Mouse (Mus musculus) left cerebral cortex, adult 8-10 months (tissue): ENCODE results near the gene Arhgap6. TPM values are rescaled to one million over a fixed set of nuclear protein-coding genes. Genes with fewer than 3 reads are reported as not detected.

ENCODE experiments used
- DNase-seq, 2 experiments: peaks; one replicate each; pipeline ENCODE4 v3.0.0; 2022; ENCODE audit warnings: low spot score in 2 of 2
- total RNA-seq, 4 experiments: library from RNA; stranded (reverse); gene quantifications; 2 replicates each; pipeline ENCODE4 v1.2.4; 2022

The Arhgap6 gene
- 10 to 100 TPM in 3 of 4 experiments, 1 to 10 TPM in 1; 9.2 to 11.1 (median 10.8) TPM for total RNA-seq

DNA sequence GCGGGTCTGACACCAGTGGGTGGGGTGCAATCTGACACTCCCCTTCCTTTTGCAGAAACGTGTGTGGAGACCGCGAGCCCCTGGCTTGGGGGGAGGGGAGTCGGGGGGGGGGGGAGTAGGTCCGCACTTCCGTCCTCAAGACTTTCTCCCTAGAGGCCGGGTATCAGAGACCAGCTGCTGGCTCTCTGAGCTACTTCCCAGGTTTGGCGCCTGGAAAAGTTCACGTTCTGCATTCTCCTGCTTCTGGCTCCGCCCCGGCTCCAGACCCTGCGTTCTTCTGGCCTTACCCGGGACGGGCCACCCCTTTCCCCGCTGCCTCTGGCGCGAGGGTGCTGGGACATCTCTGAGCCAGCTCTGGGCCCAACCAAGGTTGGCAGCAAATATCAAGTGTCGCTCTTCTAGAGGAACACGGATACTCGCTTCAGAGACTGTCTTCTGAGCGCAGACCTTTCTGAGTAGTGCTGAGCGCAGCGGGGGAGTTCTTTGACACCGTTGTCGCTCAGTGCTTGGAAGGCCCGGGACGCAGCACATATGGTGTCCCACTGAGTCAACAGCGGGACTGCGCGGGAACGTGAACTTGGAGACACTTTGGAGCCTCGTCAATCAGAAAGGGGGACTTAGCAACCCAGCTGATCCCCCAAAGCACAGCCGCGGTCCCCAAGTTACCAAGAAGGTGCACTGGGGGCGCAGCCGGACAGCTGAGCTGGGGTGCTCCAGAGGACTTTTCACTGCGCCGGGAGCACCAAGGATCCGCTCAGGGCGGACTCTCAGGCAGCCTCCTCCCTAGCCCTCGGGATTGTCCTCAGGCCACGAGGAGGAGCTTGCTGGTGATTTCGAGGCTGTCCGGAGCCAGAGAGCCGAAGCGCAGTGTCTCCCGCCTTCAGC lies at the start of gene Arhgap6:
Gene Arhgap6, plus strand, starts transcription at position 126 of the 885 bp plus-strand sequence.
- DNase-seq = no peak

- DNase-seq = no peak
Observed at GRCm38 (mm10) chrX:168747011-168747410, 47.9 kb upstream of the Arhgap6 start.

- peak in 1 of 2 experiments; percentile 1 for DNase-seq
Observed at GRCm38 (mm10) chrX:168795859-168796848, 1.3 kb downstream of the Arhgap6 start.

- no peak for DNase-seq
Observed at GRCm38 (mm10) chrX:168804677-168805076, 9.8 kb downstream of the Arhgap6 start.

DNA sequence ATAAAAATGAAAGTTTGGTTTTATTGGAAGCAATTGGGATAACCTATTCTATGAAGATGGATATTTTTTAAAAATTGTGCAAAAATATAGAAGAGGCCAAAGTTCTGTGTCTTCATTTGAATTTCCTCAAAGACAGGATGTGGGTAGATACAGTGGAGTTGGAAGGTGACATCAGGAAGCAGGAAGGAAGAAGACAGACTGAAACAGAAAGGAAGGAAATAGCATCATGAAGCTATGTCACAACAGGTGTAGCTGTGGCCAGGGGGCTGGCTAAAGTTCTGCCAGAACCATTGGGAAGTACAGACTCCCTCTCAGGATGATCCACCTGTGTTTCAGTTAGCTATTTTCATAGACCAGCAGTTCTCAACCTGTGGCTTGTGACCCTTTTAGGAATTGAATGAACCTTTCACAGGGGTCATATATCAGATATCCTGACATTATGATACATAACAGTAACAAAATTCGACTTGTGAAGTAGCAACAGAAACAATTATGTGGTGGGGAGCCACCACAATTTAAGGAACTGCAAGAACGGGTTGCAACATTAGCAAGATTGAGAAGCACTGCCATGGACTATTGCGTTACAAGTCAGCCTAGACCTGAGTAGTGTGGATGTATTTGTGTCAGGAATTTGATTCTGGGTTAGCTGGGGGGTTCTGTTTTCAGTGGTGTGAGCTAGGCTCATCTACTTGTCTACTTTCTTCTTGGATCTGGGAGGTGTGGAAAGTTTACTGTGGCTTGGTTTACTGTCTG lies 15.8 kb downstream of the Arhgap6 start:
- no peak for DNase-seq

GRCm38 (mm10) chrX:168818858-168819257 lies 24.0 kb downstream of the Arhgap6 start:
- DNase-seq = no peak

- DNase-seq = no peak
Observed at GRCm38 (mm10) chrX:168824166-168824565, 29.3 kb downstream of the Arhgap6 start.

DNA sequence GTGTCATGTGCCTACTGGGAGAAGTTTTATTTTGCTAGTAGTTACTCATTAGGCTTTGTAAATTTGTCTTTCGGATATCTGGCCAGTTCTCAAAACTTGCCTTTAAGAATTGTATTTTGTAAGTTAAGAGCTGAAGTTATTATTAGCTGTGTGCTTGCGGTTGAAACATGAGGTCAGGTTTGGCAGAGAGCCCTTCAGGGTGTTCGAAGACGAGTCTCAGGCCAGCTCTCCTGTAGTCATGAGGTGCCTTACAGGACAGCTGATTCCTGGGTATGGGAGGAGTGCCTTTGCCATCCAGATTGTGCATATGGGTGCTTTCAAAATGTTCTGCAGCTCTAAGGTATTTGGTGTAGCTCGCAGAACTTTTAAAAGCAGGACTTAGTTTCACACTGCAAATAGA lies 37.4 kb downstream of the Arhgap6 start:
- no peak for DNase-seq

GRCm38 (mm10) chrX:168848062-168848461 lies 53.2 kb downstream of the Arhgap6 start:
- no peak for DNase-seq

DNA sequence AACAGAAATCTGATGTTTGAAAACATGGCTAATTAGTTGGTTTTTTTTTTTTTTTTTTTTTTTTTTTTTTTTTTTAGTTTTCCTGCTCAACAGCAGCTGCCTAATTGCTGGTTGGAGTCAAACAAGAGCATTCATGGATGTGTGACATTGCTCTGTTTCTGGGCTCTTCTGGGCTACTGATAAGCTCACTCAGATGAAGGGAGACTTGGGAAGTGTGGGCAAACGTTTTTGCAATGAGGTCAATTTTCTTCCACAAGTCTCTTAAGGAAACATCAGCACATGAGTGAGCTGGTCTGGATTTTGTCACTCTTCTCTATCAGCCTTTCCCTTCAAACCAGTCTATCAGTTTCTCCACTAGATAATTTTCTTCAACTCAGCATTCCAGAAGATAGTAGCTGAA lies 79.8 kb downstream of the Arhgap6 start:
- no peak for DNase-seq

DNA sequence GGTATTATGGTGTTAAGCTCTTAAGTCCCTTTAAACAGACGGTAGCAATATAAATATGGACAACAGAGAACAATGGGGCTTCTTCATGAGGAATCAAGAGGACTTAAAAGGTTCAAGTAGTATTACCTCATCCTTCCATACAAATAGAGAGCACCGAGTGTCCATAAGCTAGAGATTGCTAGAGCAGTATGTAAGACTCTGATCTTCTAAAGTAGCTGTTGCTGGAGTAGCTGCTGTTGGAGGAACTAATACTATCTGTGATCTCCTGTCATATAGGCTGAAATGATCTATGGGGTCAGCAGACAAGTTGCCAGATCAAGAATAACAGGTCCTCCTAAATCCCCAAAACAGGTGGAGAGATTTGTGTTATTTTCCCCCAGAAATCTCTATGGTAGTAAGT lies 108.7 kb downstream of the Arhgap6 start:
- no peak for DNase-seq

GRCm38 (mm10) chrX:168904086-168904485 lies 109.2 kb downstream of the Arhgap6 start:
- DNase-seq = no peak

- DNase-seq = no peak
Observed at GRCm38 (mm10) chrX:168907586-168907985, 112.7 kb downstream of the Arhgap6 start.

DNA sequence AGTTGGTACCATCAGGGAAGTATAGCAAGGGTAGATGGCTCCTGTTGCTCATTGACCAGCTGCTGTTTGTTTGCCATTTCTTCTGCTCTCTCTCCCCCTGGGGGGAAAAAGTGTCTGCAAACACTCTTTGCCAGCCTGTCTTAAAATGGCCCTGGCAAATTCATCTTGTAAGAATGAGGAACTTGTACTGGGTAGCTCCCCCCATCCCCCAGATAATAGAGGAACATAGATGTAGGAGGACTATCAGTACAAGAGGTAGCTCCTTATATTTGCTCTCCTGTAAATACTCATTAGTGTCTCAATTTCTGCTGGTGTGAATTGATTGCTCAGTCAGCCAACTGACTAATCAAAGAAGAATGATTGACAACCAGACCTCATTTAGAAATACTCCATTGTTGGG lies 118.6 kb downstream of the Arhgap6 start:
- DNase-seq = no peak

- DNase-seq = no peak
Observed at GRCm38 (mm10) chrX:168920942-168921341, 126.0 kb downstream of the Arhgap6 start.

- no peak for DNase-seq
Observed at GRCm38 (mm10) chrX:168932420-168932819, 137.5 kb downstream of the Arhgap6 start.

DNA sequence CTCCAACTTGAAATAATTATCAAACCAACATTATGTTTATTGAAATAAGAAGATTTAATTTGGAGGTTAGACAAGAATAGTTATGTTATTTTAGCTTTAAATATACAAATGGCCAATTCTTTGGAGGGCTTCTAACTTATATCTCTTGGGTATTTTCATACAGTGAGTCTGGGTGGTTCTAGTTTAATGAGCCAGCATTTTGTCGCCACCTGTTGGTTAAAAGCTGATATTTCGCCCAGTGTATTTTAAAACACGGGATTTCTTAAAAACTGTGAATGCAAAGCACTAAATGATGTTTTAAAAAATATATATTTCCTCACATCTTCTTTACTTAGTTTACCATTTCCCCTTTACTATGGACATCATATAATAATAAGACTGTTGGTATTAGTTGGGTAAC lies 140.5 kb downstream of the Arhgap6 start:
- no peak for DNase-seq

DNA sequence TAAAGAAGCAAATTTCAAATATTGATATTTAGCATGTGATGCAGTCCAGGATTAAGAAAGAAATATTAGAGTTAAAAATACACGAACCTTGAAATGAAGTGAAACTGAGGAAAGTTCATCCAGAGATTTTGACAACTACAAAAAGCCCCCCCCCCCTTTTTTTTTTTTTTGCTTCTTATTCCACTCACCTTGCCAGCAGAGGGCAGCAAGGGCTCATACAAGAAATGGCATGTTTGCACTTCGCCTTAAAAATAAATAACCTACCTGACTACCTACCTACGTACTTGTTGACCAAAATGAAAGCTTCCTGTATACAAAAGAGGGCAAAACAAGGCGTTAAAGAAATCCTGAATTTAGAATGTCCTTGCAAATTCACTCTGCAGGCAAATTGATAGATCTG lies 143.0 kb downstream of the Arhgap6 start:
- DNase-seq = no peak

- no peak for DNase-seq
Observed at GRCm38 (mm10) chrX:168941684-168942083, 146.8 kb downstream of the Arhgap6 start.

DNA sequence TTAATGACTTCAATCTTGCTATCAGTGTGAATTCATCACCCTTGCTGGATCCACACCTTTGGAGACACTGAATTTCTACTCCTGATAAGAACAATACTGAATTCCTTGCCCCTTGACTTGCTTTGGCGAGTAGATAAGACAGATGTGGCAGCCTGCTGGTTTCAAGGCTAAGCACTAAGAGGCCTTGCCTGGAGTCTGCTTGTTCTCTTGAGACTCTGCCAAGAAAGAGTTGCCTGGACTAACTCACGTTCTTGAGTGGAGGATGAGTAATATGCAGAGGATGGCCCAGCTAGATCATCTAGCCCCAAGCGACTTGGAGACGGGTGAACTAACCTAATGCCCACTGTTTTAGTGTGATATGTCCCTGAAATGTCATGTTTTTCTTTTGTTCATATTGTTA lies 148.3 kb downstream of the Arhgap6 start:
- no peak for DNase-seq

GRCm38 (mm10) chrX:168975444-168975843 lies 180.5 kb downstream of the Arhgap6 start:
- DNase-seq = peak in 1 of 2 experiments; percentile 6
